Mouse (Mus musculus): ENCODE results near the gene Mmp7. TPM values are rescaled to one million over a fixed set of nuclear protein-coding genes. Genes with fewer than 3 reads are reported as not detected.

Mmp7 gene
- polyA plus RNA-seq, 1 experiment from 2014 or later: not detected

Other genes with a start within 250 kb of the Mmp7 start
- gene Mmp3, start 246.3 kb upstream of the Mmp7 start, polyA plus RNA-seq (2015; fragmentation: Nextera tagmentation; extraction: Ambion mirVana): not detected in 2 replicates
- gene Mmp10, start 189.7 kb upstream of the Mmp7 start, polyA plus RNA-seq (2015; fragmentation: Nextera tagmentation; extraction: Ambion mirVana): not detected in 2 replicates
- gene Mmp8, start 133.6 kb upstream of the Mmp7 start, polyA plus RNA-seq (2015; fragmentation: Nextera tagmentation; extraction: Ambion mirVana): 0.22 and 0.26 TPM in 2 replicates
- gene Mmp27, start 120.7 kb upstream of the Mmp7 start, polyA plus RNA-seq (2015; fragmentation: Nextera tagmentation; extraction: Ambion mirVana): not detected in 2 replicates
- not detected in 2 replicates for gene Mmp20, start 63.9 kb upstream of the Mmp7 start, polyA plus RNA-seq (2015; fragmentation: Nextera tagmentation; extraction: Ambion mirVana)
- gene Tmem123, start 72.0 kb downstream of the Mmp7 start, polyA plus RNA-seq (2015; fragmentation: Nextera tagmentation; extraction: Ambion mirVana): 22.7 and 23.7 TPM in 2 replicates
- gene Birc2, start 145.0 kb downstream of the Mmp7 start, polyA plus RNA-seq (2015; fragmentation: Nextera tagmentation; extraction: Ambion mirVana): 35.0 and 44.8 TPM in 2 replicates
- 2.2 and 2.4 TPM in 2 replicates for gene Birc3, start 181.1 kb downstream of the Mmp7 start, polyA plus RNA-seq (2015; fragmentation: Nextera tagmentation; extraction: Ambion mirVana)